Mouse (Mus musculus): ENCODE data around the gene Palb2.
"Not testable (repeated sequence)": the region's sequence is repeated elsewhere in the genome, so short reads cannot be mapped to it uniquely, and the experiment has no call there.

GRCm38 (mm10) chr7:122101014-122101746, 31.6 kb downstream of the Palb2 start:
- TF ChIP-seq POLR2A, CTCF (IDR thresholded peaks at IDR 0.05; ENCODE audit: insufficient read depth, low read depth, low read length): not testable (repeated sequence)
